Mouse (Mus musculus): Measurements from ENCODE around the gene Mthfd1l. TPM values are rescaled to one million over a fixed set of nuclear protein-coding genes. Genes with fewer than 3 reads are reported as not detected.
A peak's percentile ranks its signal among the peaks of the same experiment; 100 is the strongest.

Mthfd1l gene
- polyA plus RNA-seq, 1 experiment from 2014 or later = 13.7 TPM

DNA sequence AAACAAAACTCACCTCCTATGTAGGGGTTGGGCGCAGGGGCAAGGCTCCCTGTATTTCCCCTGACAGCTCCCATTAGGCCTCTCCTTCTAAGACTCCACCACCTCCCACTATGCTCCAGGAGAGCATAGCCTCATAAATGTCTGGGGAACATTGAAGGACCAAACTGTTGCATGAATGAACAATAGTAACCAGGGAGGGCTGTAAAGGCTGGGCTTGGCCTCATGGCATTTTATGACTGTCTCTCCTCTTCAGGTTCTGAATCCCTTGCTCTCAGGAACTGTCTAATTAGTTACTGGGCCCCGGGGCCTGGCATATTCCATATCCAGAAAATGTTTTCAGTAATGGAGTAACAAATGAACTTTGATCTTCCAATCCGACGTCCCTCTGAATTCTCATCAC lies 112.0 kb downstream of the Mthfd1l start:
- Histone ChIP-seq H3K4me2 (no peak overlapping the region), H3K4me3 (replicated peaks) (no peak overlapping the region), H3K27ac (no peak overlapping the region), H3K36me3 (peaks cover 4% of the 10 kb centered on the region; the same call in 1 of the 2 replicates), H3K9me3 (no peaks in the 10 kb centered on the region), H3K9ac (replicated peaks) (no peak overlapping the region), H3K27me3 (no peaks in the 10 kb centered on the region), H3K4me1 (replicated peaks) (no peaks in the 10 kb centered on the region)
- ATAC-seq (ENCODE audit: insufficient number of reproducible peaks, insufficient read depth, low FRiP score, low TSS enrichment, low read depth) = no peak
- 84% methylated on average over 4 of the region's 4 CpGs for WGBS

DNA sequence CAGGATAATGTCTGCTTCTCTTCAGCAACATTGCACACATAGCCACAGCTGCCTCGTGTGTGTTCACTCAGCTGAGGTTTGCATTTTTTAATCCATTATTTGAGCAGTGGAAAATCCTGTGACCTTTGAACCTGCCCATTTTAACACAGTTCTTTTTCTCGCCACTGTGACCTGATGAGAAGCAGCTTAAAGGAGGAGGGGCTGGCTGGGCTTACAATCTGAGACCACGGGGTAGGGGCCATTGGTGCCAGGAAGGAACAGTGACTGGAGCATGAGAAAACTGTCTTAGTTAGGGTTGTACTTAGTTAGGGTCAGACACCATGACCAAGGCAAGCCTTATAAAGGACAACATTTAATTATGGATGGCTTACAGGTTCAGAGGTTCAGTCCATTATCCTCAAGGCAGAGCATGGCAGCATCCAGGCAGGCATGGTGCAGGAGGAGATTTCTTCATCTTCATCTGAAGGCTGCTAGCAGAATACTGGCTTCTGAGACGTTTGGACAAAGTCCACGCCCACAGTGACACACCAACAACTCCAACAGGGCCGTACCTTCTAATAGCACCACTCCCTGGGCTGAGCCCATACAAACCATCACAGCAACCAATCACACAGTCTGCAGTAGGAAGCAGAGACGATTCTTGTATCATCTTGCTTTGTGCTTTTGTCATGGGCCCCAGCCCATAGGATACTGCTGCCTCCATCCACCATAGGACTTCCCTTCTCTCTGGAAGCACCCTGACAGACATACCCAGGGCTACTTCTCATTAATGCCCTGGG lies 112.6 kb downstream of the Mthfd1l start:
- Histone ChIP-seq H3K9me3 (no peaks in the 10 kb centered on the region), H3K27ac (no peak overlapping the region), H3K9ac (replicated peaks) (no peak overlapping the region), H3K36me3 (peaks cover 11% of the 10 kb centered on the region; the same call in 1 of the 2 replicates), H3K4me2 (no peak overlapping the region), H3K4me1 (replicated peaks) (no peaks in the 10 kb centered on the region), H3K4me3 (replicated peaks) (no peak overlapping the region), H3K27me3 (no peaks in the 10 kb centered on the region)
- 73% methylated on average over 7 of the region's 7 CpGs for WGBS
- ATAC-seq (ENCODE audit: insufficient number of reproducible peaks, insufficient read depth, low FRiP score, low TSS enrichment, low read depth) = no peak

DNA sequence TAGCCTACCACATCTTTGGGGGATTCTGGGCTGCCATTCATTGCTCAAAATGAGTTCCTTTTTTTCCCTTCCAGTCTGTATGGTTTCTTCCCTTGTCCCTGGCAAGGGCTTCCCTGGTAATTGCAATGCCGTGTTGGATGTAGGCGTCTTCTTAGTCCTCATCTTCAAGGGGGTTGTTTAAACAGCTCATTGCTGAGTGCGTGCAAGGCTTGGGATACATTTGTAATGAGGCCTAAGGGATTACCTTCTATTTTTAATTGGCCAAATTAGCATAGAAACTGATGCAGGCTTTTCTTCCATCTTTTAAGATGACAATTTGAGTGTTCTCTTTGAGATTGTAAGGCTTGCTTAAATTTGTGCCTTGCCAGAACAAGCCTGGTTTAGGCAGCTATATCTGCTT lies 114.6 kb downstream of the Mthfd1l start:
- H3K27me3 ChIP-seq = no peaks in the 10 kb centered on the region
- no peak overlapping the region for H3K27ac ChIP-seq
- ATAC-seq (ENCODE audit: insufficient number of reproducible peaks, insufficient read depth, low FRiP score, low TSS enrichment, low read depth) = no peak
- H3K9me3 ChIP-seq = no peaks in the 10 kb centered on the region
- H3K4me3 ChIP-seq (replicated peaks) = no peak overlapping the region
- no peak overlapping the region for H3K4me2 ChIP-seq
- 83% methylated on average over 3 of the region's 3 CpGs for WGBS
- H3K4me1 ChIP-seq (replicated peaks) = no peaks in the 10 kb centered on the region
- H3K9ac ChIP-seq (replicated peaks) = no peak overlapping the region
- H3K36me3 ChIP-seq = peaks cover 11% of the 10 kb centered on the region; the same call in 1 of the 2 replicates

DNA sequence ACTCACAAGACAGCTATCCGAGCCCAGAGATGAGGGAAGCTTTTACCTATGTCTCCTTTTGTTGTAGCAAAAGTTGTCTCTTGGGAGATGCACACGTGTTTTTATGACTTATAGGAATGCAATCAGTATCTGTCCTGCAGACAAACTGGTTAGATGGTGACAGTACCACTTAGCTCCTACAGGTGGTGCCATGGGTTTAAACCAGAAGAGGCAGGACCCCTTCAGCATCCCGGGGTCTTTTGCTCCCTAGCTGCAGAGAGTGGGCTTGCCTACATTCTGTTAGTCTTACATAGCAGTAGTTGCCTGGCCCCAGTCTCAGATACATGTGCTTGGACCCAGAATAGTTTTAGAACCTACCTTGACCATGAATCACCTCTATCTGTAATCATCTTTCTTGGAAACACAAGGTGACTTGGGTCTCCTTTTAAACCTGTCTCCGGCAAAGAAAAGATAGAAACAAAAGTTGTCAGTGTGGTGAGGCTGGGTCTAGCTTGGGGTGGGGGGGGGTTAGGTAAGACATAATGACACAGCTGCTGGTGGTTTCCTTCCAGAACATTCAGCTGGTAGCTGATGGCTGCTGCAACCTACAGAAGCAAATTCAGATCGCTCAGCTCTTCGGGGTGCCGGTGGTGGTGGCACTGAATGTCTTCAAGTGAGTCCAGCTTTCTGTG lies 116.0 kb downstream of the Mthfd1l start:
- no peak overlapping the region for H3K9ac ChIP-seq (replicated peaks)
- no peak overlapping the region for H3K27ac ChIP-seq
- no peak overlapping the region for H3K4me3 ChIP-seq (replicated peaks)
- H3K4me1 ChIP-seq (replicated peaks) = no peaks in the 10 kb centered on the region
- no peak for ATAC-seq (ENCODE audit: insufficient number of reproducible peaks, insufficient read depth, low FRiP score, low TSS enrichment, low read depth)
- H3K4me2 ChIP-seq = no peak overlapping the region
- no peaks in the 10 kb centered on the region for H3K27me3 ChIP-seq
- H3K36me3 ChIP-seq = peaks cover 11% of the 10 kb centered on the region; the same call in 1 of the 2 replicates
- H3K9me3 ChIP-seq = no peaks in the 10 kb centered on the region
- 80% methylated on average over 7 of the region's 7 CpGs for WGBS

DNA sequence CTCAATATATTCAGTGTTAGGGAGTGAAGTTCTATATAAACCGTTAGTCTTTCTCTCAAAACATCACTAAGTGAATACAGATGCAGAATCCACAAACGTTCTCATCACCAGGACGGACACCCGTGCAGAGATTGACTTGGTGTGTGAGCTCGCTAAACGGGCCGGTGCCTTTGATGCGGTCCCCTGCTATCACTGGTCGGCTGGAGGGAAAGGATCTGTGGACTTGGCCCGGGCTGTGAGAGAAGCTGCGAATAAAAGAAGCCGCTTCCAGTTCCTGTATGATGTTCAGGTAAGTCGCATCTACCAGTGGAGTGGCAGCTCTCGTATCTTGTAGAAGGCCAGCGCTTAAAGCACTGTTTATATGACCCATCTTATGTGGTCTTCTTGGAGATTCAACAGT lies 117.0 kb downstream of the Mthfd1l start:
- no peak overlapping the region for H3K4me2 ChIP-seq
- H3K4me1 ChIP-seq (replicated peaks) = no peaks in the 10 kb centered on the region
- H3K9ac ChIP-seq (replicated peaks) = no peak overlapping the region
- no peak for ATAC-seq (ENCODE audit: insufficient number of reproducible peaks, insufficient read depth, low FRiP score, low TSS enrichment, low read depth)
- H3K36me3 ChIP-seq = peaks cover 11% of the 10 kb centered on the region; the same call in 1 of the 2 replicates
- 84% methylated on average over 15 of the region's 15 CpGs for WGBS
- no peak overlapping the region for H3K4me3 ChIP-seq (replicated peaks)
- no peaks in the 10 kb centered on the region for H3K9me3 ChIP-seq
- no peaks in the 10 kb centered on the region for H3K27me3 ChIP-seq
- H3K27ac ChIP-seq = no peak overlapping the region

DNA sequence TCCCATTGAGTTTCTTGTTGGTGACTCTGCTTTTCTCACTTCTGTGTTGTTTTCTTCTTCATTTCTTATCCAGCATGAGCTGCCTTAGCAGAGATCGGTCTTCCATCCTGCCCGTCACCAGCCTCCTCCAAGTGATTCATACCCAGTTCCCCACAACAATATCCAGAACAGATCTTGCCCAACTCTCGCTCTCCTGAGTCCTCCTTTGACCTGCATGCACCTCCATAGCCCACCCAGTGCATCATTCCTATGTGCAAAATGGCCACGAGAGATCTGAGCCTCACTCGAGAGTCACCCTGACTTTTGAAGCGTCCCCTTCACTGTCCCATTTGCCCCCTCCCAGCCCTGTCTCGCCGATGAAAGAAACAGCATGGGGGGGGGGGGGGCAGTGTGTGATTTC lies 120.1 kb downstream of the Mthfd1l start:
- Histone ChIP-seq H3K9me3 (no peaks in the 10 kb centered on the region), H3K27ac (no peak overlapping the region), H3K4me2 (no peak overlapping the region), H3K36me3 (peaks cover 11% of the 10 kb centered on the region; the same call in 1 of the 2 replicates), H3K4me3 (replicated peaks) (no peak overlapping the region), H3K27me3 (no peaks in the 10 kb centered on the region), H3K4me1 (replicated peaks) (no peaks in the 10 kb centered on the region), H3K9ac (replicated peaks) (no peak overlapping the region)
- ATAC-seq (ENCODE audit: insufficient number of reproducible peaks, insufficient read depth, low FRiP score, low TSS enrichment, low read depth) = no peak
- WGBS = 94% methylated on average over 8 of the region's 8 CpGs

DNA sequence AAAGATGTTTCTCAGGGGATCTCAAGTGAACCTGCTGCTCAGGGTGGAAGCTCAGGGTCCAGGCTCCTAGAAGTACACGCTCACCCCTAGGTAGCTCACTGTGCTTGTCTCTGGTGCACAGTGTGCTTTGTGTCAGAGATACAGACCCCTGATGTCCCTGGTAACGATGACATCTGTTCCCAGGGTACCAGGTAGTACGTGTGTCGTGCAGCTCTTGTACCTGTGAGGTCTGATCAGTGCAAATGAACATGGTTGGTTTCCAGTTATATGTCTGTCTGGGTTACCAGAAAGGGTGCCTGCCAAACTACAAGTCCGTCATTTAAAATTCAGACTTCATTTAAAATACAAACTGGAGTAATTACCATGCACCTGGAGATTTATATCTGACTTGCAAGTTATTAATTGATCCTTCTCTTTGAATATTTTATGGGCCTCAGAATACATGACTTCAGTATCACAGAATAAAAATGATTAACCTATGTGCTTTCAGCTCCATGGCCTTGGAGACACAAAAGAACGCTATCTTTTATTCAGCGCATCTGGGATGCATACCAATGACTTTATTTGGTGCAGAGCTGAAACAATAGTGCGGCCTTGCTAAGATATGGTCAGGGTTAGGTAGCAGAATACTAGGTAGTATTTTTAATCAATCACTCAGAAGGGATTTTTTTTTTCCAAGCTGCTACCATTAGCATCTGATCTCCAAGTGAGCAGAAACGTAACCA lies 121.3 kb downstream of the Mthfd1l start:
- Histone ChIP-seq H3K9me3 (no peaks in the 10 kb centered on the region), H3K4me3 (replicated peaks) (no peak overlapping the region), H3K4me1 (replicated peaks) (no peaks in the 10 kb centered on the region), H3K4me2 (no peak overlapping the region), H3K27me3 (no peaks in the 10 kb centered on the region), H3K9ac (replicated peaks) (no peak overlapping the region), H3K36me3 (peaks cover 8% of the 10 kb centered on the region; the same call in 1 of the 2 replicates), H3K27ac (no peak overlapping the region)
- WGBS = 87% methylated on average over 9 of the region's 9 CpGs
- ATAC-seq (ENCODE audit: insufficient number of reproducible peaks, insufficient read depth, low FRiP score, low TSS enrichment, low read depth) = no peak

DNA sequence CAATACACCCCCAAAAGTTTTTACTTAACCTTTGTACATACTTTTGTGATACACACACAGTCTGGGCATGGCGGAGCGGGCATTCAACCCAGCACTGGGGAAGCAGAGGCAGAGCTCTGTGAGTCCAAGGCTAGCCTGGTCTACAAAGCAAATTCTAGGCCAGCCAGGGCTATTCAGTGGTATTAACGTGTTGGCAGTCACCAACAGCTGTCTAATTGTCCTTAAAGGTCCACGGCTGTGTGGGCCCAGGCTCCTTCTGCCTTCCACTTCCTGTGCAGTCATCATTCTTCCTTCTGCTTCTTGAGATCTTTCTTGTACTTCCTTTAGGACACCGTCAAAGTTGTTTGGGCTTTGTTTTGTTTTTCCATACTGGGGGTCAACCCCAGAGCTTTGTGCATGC lies 123.2 kb downstream of the Mthfd1l start:
- no peak overlapping the region for H3K27ac ChIP-seq

DNA sequence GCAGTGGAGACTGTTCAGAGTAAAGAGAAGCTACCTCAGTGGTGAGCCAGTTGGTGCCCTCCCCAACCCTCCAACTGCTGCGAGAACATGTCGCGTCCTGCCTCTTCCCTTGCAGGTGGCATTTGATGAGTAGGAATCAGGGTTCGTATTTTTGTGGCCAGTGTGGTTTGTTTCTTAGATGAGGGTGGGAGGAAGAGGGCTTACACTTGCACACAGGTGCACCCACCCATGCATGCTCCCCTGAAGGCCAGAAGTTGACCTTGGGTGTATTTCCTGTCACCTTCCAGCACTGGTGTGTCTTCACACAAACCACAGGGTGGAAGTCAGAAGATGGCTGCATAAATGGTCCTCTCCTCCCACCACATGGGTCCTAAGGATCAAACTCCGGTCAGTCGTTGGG lies 127.1 kb downstream of the Mthfd1l start:
- no peak overlapping the region for H3K9ac ChIP-seq (replicated peaks)
- no peak for ATAC-seq (ENCODE audit: insufficient number of reproducible peaks, insufficient read depth, low FRiP score, low TSS enrichment, low read depth)

More for the DNA sequence above, 123.2 kb downstream of the Mthfd1l start:
- Histone ChIP-seq H3K9ac (replicated peaks) (no peak overlapping the region), H3K27me3 (no peaks in the 10 kb centered on the region), H3K4me1 (replicated peaks) (no peaks in the 10 kb centered on the region), H3K9me3 (no peaks in the 10 kb centered on the region), H3K4me3 (replicated peaks) (no peak overlapping the region), H3K4me2 (no peak overlapping the region), H3K36me3 (no peaks in the 10 kb centered on the region)
- no peak for ATAC-seq (ENCODE audit: insufficient number of reproducible peaks, insufficient read depth, low FRiP score, low TSS enrichment, low read depth)
- WGBS = 87% methylated on average over 5 of the region's 5 CpGs

DNA sequence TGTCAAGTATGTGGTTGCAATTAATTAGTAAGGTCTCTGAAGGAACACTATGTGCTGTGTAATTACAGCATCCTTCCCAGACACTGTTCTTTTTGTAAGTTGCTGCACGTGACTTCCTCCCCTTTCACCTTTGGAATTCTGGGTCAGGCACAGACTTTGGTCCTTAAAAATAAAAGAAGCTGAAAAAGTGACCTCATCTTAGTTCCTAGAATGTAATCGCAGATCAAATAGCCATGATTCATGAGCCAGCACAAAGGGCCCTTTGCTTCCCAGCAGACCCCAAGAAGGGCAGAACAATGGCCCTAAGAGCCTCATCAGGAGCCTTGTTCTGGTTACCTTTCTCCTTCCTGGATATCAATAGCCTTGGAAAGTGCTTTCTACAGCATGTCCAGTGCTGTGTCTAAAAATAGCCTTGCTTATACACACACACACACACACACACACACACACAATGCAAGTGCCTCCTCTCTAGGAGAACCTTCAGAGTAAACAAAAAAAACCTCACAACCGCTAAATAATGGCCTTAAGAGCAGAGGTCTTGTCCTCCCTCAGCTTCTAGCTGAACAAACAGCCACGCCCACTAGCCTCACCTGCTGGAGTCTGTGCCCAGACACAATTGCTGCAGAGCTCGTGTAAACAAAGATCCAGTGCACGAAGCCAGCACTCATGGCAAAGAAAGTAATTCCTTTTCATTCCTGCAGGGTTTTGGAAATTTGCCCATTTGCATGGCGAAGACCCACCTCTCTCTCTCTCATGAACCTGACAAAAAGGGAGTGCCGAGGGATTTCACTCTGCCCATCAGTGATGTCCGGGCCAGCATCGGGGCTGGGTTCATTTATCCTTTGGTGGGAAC lies 133.0 kb downstream of the Mthfd1l start:
- Histone ChIP-seq H3K9me3 (no peaks in the 10 kb centered on the region), H3K4me1 (replicated peaks) (peaks cover 12% of the 10 kb centered on the region), H3K4me3 (replicated peaks) (no peak overlapping the region), H3K27ac (peak overlapping the region; percentile 66; the same call in 1 of the 2 replicates), H3K9ac (replicated peaks) (no peak overlapping the region), H3K27me3 (no peaks in the 10 kb centered on the region), H3K4me2 (no peak overlapping the region), H3K36me3 (0 out of 2 replicates have a peak, but pooled peaks cover 3% of the 10 kb centered on the region)
- ATAC-seq (ENCODE audit: insufficient number of reproducible peaks, insufficient read depth, low FRiP score, low TSS enrichment, low read depth) = no peak
- 68% methylated on average over 10 of the region's 10 CpGs for WGBS

More for the DNA sequence above, 127.1 kb downstream of the Mthfd1l start:
- Histone ChIP-seq H3K36me3 (0 out of 2 replicates have a peak, but pooled peaks cover 3% of the 10 kb centered on the region), H3K4me3 (replicated peaks) (no peak overlapping the region), H3K27ac (no peak overlapping the region), H3K4me1 (replicated peaks) (no peaks in the 10 kb centered on the region), H3K9me3 (no peaks in the 10 kb centered on the region), H3K4me2 (no peak overlapping the region), H3K27me3 (no peaks in the 10 kb centered on the region)
- 96% methylated on average over 6 of the region's 6 CpGs for WGBS

All from limb, embryonic 12.5 days (tissue).